Mouse (Mus musculus) hindbrain, embryonic 10.5 days (tissue): ENCODE data around the gene Tbc1d25. TPM values are rescaled to one million over a fixed set of nuclear protein-coding genes. Genes with fewer than 3 reads are reported as not detected.

ENCODE experiments used
- DNase-seq: peaks from one replicate; pipeline ENCODE4 v3.0.0-alpha.2; 2017; ENCODE audit warnings: low spot score
- H3K27ac ChIP-seq: fragments of 300-500 bp; sonication (generic); 2 replicates; pipeline ENCODE4 v1.5.1; 2016; ENCODE audit warnings: mild to moderate bottlenecking, moderate library complexity
- H3K27me3 ChIP-seq: fragments of 300-500 bp; sonication (generic); 2 replicates; pipeline ENCODE4 v1.6.1; 2016; ENCODE audit warnings: mild to moderate bottlenecking; ENCODE audit not compliant: poor library complexity, insufficient read depth, severe bottlenecking
- H3K36me3 ChIP-seq: fragments of 300-500 bp; sonication (generic); 2 replicates; pipeline ENCODE4 v1.6.1; 2016; ENCODE audit warnings: mild to moderate bottlenecking, moderate library complexity
- H3K4me1 ChIP-seq: fragments of 300-500 bp; sonication (generic); replicated peaks from 2 replicates; pipeline ENCODE4 v1.6.1; 2016; ENCODE audit warnings: mild to moderate bottlenecking
- H3K4me3 ChIP-seq: fragments of 300-500 bp; sonication (generic); 2 replicates; pipeline ENCODE4 v1.5.1; 2016; ENCODE audit warnings: mild to moderate bottlenecking, moderate library complexity
- H3K9me3 ChIP-seq: fragments of 300-500 bp; sonication (generic); 2 replicates; pipeline ENCODE4 v1.6.1; 2016; ENCODE audit warnings: mild to moderate bottlenecking, moderate library complexity
- WGBS: fragments of 180-500 bp; shearing (Covaris S2); methylation state at CpG from one replicate; pipeline ENCODE4 v1.1.7; 2016; 5-methylcytosine and 5-hydroxymethylcytosine counted together
- polyA plus RNA-seq: library from polyadenylated mRNA; unstranded; fragments of >200 nt; fragmentation: Nextera tagmentation; extraction: Ambion mirVana; gene quantifications from 2 replicates; pipeline ENCODE4 v1.2.1, GENCODE M21; 2016

The Tbc1d25 gene
- polyA plus RNA-seq, 1 experiment from 2014 or later = 12.1 TPM

- Histone ChIP-seq H3K9me3 (peaks cover 9% of the 10 kb centered on the region; the same call in 1 of the 2 replicates), H3K4me1 (peaks cover 4% of the 10 kb centered on the region; the same call in 1 of the 2 replicates), H3K27me3 (no peaks in the 10 kb centered on the region), H3K36me3 (no peaks in the 10 kb centered on the region), H3K27ac (peak within 1 kb of the TSS; percentile 82), H3K4me3 (peak within 1 kb of the TSS; percentile 61)
- WGBS = 14% methylated on average over 46 of the region's 46 CpGs
- DNase-seq = peak; percentile 84
These were observed 30.2 kb upstream of the Tbc1d25 start, which contains the start of gene Porcn for GRCm38 (mm10) chrX:8206015-8206693. TSS of gene Porcn (minus strand) at chrX:8206525.

GRCm38 (mm10) chrX:8205551-8205950 lies 29.6 kb upstream of the Tbc1d25 start:
- WGBS = 37% methylated on average over 7 of the region's 7 CpGs
- H3K27ac ChIP-seq = no peak overlapping the region

GRCm38 (mm10) chrX:8205088-8205487 lies 29.1 kb upstream of the Tbc1d25 start:
- no peaks in the 10 kb centered on the region for H3K36me3 ChIP-seq
- WGBS = 73% methylated on average over 4 of the region's 4 CpGs
- no peak overlapping the region for H3K27ac ChIP-seq
- H3K4me3 ChIP-seq = no peak overlapping the region
- H3K4me1 ChIP-seq = peaks cover 4% of the 10 kb centered on the region; the same call in 1 of the 2 replicates
- no peak for DNase-seq
- H3K9me3 ChIP-seq = peaks cover 9% of the 10 kb centered on the region; the same call in 1 of the 2 replicates
- no peaks in the 10 kb centered on the region for H3K27me3 ChIP-seq

More at GRCm38 (mm10) chrX:8205551-8205950, 29.6 kb upstream of the Tbc1d25 start:
- Histone ChIP-seq H3K4me3 (peak overlapping the region; percentile 61), H3K4me1 (peaks cover 4% of the 10 kb centered on the region; the same call in 1 of the 2 replicates), H3K9me3 (peaks cover 9% of the 10 kb centered on the region; the same call in 1 of the 2 replicates), H3K27me3 (no peaks in the 10 kb centered on the region), H3K36me3 (no peaks in the 10 kb centered on the region)
- DNase-seq = no peak

GRCm38 (mm10) chrX:8204076-8204475 lies 28.1 kb upstream of the Tbc1d25 start:
- WGBS = 84% methylated on average over 10 of the region's 10 CpGs
- no peak for DNase-seq

GRCm38 (mm10) chrX:8203105-8203504 lies 27.1 kb upstream of the Tbc1d25 start:
- peaks cover 7% of the 10 kb centered on the region; the same call in 1 of the 2 replicates for H3K36me3 ChIP-seq
- no peak overlapping the region for H3K4me3 ChIP-seq
- no peak overlapping the region for H3K27ac ChIP-seq
- H3K4me1 ChIP-seq = peaks cover 4% of the 10 kb centered on the region; the same call in 1 of the 2 replicates
- H3K9me3 ChIP-seq = peaks cover 13% of the 10 kb centered on the region; the same call in 1 of the 2 replicates
- H3K27me3 ChIP-seq = no peaks in the 10 kb centered on the region
- no peak for DNase-seq
- 86% methylated on average over 14 of the region's 14 CpGs for WGBS

More at GRCm38 (mm10) chrX:8204076-8204475, 28.1 kb upstream of the Tbc1d25 start:
- no peak overlapping the region for H3K4me3 ChIP-seq
- no peak overlapping the region for H3K27ac ChIP-seq
- peaks cover 4% of the 10 kb centered on the region; the same call in 1 of the 2 replicates for H3K4me1 ChIP-seq
- H3K9me3 ChIP-seq = peaks cover 9% of the 10 kb centered on the region; the same call in 1 of the 2 replicates
- no peaks in the 10 kb centered on the region for H3K27me3 ChIP-seq
- H3K36me3 ChIP-seq = peaks cover 1% of the 10 kb centered on the region; the same call in 1 of the 2 replicates

GRCm38 (mm10) chrX:8193419-8193723 lies 17.4 kb upstream of the Tbc1d25 start, which contains the start of gene Ebp:
TSS of gene Ebp (minus strand) at chrX:8193512.
- Histone ChIP-seq H3K4me1 (peaks cover 6% of the 10 kb centered on the region; the same call in 1 of the 2 replicates), H3K4me3 (peak within 1 kb of the TSS; percentile 63), H3K36me3 (no peaks in the 10 kb centered on the region), H3K27ac (peak within 1 kb of the TSS; percentile 87), H3K9me3 (peaks cover 4% of the 10 kb centered on the region; the same call in 1 of the 2 replicates), H3K27me3 (no peaks in the 10 kb centered on the region)
- WGBS = 26% methylated on average over 10 of the region's 10 CpGs
- peak; percentile 6 for DNase-seq

GRCm38 (mm10) chrX:8192640-8193418 lies 16.8 kb upstream of the Tbc1d25 start:
- Histone ChIP-seq H3K27ac (peak overlapping the region; percentile 87), H3K27me3 (no peaks in the 10 kb centered on the region), H3K4me1 (peaks cover 6% of the 10 kb centered on the region; the same call in 1 of the 2 replicates), H3K4me3 (peak overlapping the region; percentile 63), H3K36me3 (no peaks in the 10 kb centered on the region), H3K9me3 (peaks cover 4% of the 10 kb centered on the region; the same call in 1 of the 2 replicates)
- WGBS = 16% methylated on average over 38 of the region's 38 CpGs
- peak; percentile 85 for DNase-seq

GRCm38 (mm10) chrX:8192126-8192639 lies 16.2 kb upstream of the Tbc1d25 start:
- Histone ChIP-seq H3K9me3 (0 out of 2 replicates have a peak, but pooled peaks cover 4% of the 10 kb centered on the region), H3K27me3 (no peaks in the 10 kb centered on the region), H3K36me3 (no peaks in the 10 kb centered on the region), H3K27ac (peak overlapping the region; percentile 87), H3K4me3 (peak overlapping the region; percentile 63), H3K4me1 (peaks cover 6% of the 10 kb centered on the region; the same call in 1 of the 2 replicates)
- DNase-seq = no peak
- WGBS = 16% methylated on average over 13 of the region's 13 CpGs

GRCm38 (mm10) chrX:8182871-8183540 lies 7.0 kb upstream of the Tbc1d25 start:
- Histone ChIP-seq H3K36me3 (peaks cover 14% of the 10 kb centered on the region), H3K4me3 (no peak overlapping the region), H3K27ac (no peak overlapping the region), H3K27me3 (no peaks in the 10 kb centered on the region), H3K9me3 (no peaks in the 10 kb centered on the region), H3K4me1 (no peaks in the 10 kb centered on the region)
- WGBS = 17% methylated on average over 7 of the region's 7 CpGs
- DNase-seq = no peak

- 88% methylated on average over 5 of the region's 5 CpGs for WGBS
- Histone ChIP-seq H3K27me3 (no peaks in the 10 kb centered on the region), H3K4me3 (no peak overlapping the region), H3K27ac (no peak overlapping the region), H3K36me3 (no peaks in the 10 kb centered on the region), H3K4me1 (peaks cover 7% of the 10 kb centered on the region; the same call in 1 of the 2 replicates), H3K9me3 (peaks cover 4% of the 10 kb centered on the region; the same call in 1 of the 2 replicates)
- no peak for DNase-seq
These were observed 3.7 kb upstream of the Tbc1d25 start for GRCm38 (mm10) chrX:8179646-8180045.

GRCm38 (mm10) chrX:8178871-8179270 lies 2.9 kb upstream of the Tbc1d25 start:
- no peaks in the 10 kb centered on the region for H3K27me3 ChIP-seq
- H3K27ac ChIP-seq = no peak overlapping the region
- no peaks in the 10 kb centered on the region for H3K36me3 ChIP-seq
- H3K4me1 ChIP-seq = peaks cover 9% of the 10 kb centered on the region; the same call in 1 of the 2 replicates
- H3K9me3 ChIP-seq = peaks cover 4% of the 10 kb centered on the region; the same call in 1 of the 2 replicates
- 90% methylated on average over 2 of the region's 2 CpGs for WGBS
- no peak overlapping the region for H3K4me3 ChIP-seq
- no peak for DNase-seq

- 11% methylated on average over 4 of the region's 4 CpGs for WGBS
- DNase-seq = no peak
- Histone ChIP-seq H3K9me3 (peaks cover 4% of the 10 kb centered on the region; the same call in 1 of the 2 replicates), H3K27me3 (no peaks in the 10 kb centered on the region), H3K4me1 (peaks cover 9% of the 10 kb centered on the region; the same call in 1 of the 2 replicates), H3K27ac (peak overlapping the region; percentile 79; the same call in 1 of the 2 replicates), H3K4me3 (peak overlapping the region; percentile 62), H3K36me3 (0 out of 2 replicates have a peak, but pooled peaks cover 7% of the 10 kb centered on the region)
These were observed 845 bp downstream of the Tbc1d25 start for GRCm38 (mm10) chrX:8175169-8175503.
